Mouse (Mus musculus): ENCODE results near the gene Ggact.

DNA sequence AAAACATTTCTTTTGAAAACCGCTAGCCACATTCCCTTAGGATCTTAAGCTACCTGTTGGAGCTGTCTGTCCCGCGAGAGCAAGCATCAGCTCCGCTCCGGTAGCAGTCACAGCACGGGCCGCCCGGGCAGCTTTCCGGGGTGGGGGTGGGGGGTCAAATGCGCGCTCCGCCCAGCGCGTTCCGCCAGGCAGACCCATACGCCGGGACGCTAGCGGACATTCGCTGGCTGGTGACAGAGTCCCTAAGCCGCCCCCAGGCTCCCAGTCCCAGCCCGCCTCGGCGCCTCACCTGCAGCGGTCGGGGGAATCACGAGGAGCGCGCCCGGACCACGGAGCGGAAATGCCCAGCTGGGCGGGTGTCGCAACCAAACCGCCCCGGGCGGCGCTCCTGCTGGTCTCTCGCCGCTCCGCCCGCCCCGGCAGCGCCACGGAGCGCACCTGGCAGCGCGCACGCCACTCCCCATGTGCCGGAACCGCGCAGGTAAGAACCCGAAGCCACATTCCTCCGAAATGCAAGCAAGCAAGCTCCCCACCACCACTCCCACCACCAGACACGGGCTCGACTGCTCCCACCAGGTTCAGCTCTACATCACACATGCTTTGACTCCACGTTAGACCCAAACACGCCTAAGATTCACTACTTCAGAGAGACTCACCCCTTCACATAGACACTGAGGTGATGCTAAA, 602 bp downstream of the Ggact start:
- TF ChIP-seq POLR2A (IDR thresholded peaks at IDR 0.05; ENCODE audit: borderline replicate concordance, extremely low read depth, low read depth, low read length) (0 out of 2 replicates have a peak, but pooled peaks have one; percentile 20), CTCF (IDR thresholded peaks at IDR 0.05; ENCODE audit: insufficient read depth, low read length) (no peak)

Measured in lung, adult 2 months (tissue).